Mouse (Mus musculus) fibroblast of lung, adult 2 months (primary cell): ENCODE results near the gene Cdk18.

ENCODE experiments used
- DNase-seq: peaks from one replicate; pipeline ENCODE4 v3.0.0-alpha.2; 2011; ENCODE audit warnings: low read depth

Cdk18 gene

DNA sequence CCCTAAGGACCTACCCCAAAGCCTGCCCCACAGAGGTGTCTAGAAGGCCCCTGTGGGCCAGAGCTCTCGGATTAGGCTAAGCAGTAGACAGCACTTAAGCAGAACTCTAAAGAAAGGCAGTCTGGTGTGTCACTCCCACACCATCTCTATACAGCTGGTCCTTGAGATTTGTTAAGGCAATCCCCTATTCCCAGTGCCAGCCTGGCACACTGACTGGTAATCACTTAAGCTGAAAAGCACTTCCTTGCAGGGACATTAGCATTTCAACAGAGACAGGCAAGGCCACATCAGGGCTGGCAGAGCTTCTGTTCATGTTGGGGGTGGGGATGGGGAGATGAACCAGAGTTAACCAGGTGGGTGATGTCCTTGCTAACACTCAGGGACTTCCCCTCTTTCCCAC lies 74.5 kb downstream of the Cdk18 start:
- no peak for DNase-seq

DNA sequence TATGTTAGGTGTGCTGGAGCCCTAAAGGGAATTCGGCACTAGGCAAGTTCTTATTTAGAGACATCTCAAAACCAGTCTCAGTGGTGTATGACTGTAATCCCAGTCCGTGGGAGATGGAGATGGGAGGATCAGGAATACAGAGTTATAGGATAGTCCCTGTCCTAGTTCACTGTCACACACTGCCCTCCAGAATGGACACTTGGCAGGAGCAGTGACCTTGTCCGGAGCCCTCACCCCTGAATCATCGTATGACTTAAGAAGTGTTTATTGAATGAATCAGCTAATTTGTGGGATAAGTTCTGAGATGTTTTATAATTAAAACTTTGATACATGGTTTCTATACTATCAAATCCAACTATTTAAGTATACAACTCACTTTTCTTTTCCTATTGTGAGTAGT lies 76.4 kb downstream of the Cdk18 start:
- no peak for DNase-seq
